Comparison of ENCODE assay signal across 19 mouse cellular contexts in genomic region chr10:87546299-87547234, GRCm38 (mm10). TPM values are rescaled to one million over a fixed set of nuclear protein-coding genes. Genes with fewer than 3 reads are reported as not detected.
DNase-seq lines count a peak whose midpoint lies in the region; ATAC-seq and TF ChIP-seq lines count a peak whose summit lies in the region.
"Had no signal": no experiment of that assay in that cellular context is flagged by ENCODE, and none has a peak within 500 bp of the region (broad histone marks: within the 10 kb centered on the region; RNA-seq: fewer than 3 reads in every experiment).

No protein-coding gene starts in this region.

- no peak overlapping the region for H3K4me2 ChIP-seq in hindbrain, embryonic 14.5 days (replicated peaks)
- H3K4me2 ChIP-seq in hindbrain, embryonic 13.5 days, result no peak overlapping the region
- H3K4me2 ChIP-seq in intestine, postnatal 0 days (replicated peaks; ENCODE audit: low read depth), result peak overlapping the region; percentile 1; the same call in 1 of the 2 replicates
- peak overlapping the region; percentile 37 for H3K4me2 ChIP-seq in liver, postnatal 0 days (ENCODE audit: low read depth, low read length)
- H3K4me2 ChIP-seq: limb, embryonic 12.5 days; midbrain, embryonic 15.5 days had no signal

- no peak for TF ChIP-seq CTCF in intestine, postnatal 0 days (IDR thresholded peaks at IDR 0.05; ENCODE audit: low read depth)
- no peak for TF ChIP-seq CTCF in liver, postnatal 0 days (IDR thresholded peaks at IDR 0.05; ENCODE audit: low read depth)

- WGBS in hindbrain, embryonic 14.5 days, result 37% methylated on average over 19 of the region's 19 CpGs
- 40% methylated on average over 19 of the region's 19 CpGs for WGBS in hindbrain, embryonic 13.5 days
- WGBS in intestine, postnatal 0 days, result 27% methylated on average over 19 of the region's 19 CpGs
- WGBS in liver, postnatal 0 days (ENCODE audit: insufficient replicate concordance), result 54% methylated on average over 19 of the region's 19 CpGs

- H3K27me3 ChIP-seq in hindbrain, embryonic 14.5 days (ENCODE audit: control insufficient read depth, insufficient read depth, low read length), result no peaks in the 10 kb centered on the region
- H3K27me3 ChIP-seq in hindbrain, embryonic 13.5 days, result peaks cover under 1% of the 10 kb centered on the region; the same call in 1 of the 2 replicates
- no peaks in the 10 kb centered on the region for H3K27me3 ChIP-seq in intestine, postnatal 0 days (replicated peaks; ENCODE audit: control insufficient read depth, insufficient read depth, low read length)
- no peaks in the 10 kb centered on the region for H3K27me3 ChIP-seq in liver, postnatal 0 days (ENCODE audit: insufficient read depth, low read length)
- H3K27me3 ChIP-seq: midbrain, embryonic 15.5 days had no signal

- H3K4me3 ChIP-seq in hindbrain, embryonic 14.5 days (replicated peaks; ENCODE audit: low read length), result no peak overlapping the region
- no peak overlapping the region for H3K4me3 ChIP-seq in hindbrain, embryonic 13.5 days
- no peak overlapping the region for H3K4me3 ChIP-seq in intestine, postnatal 0 days (ENCODE audit: low read depth, low read length)
- no peak overlapping the region for H3K4me3 ChIP-seq in liver, postnatal 0 days (ENCODE audit: low read depth, low read length)
- H3K4me3 ChIP-seq: limb, embryonic 12.5 days; midbrain, embryonic 15.5 days had no signal

- H3K27ac ChIP-seq in hindbrain, embryonic 14.5 days, result no peak overlapping the region
- H3K27ac ChIP-seq in hindbrain, embryonic 13.5 days, result no peak overlapping the region
- H3K27ac ChIP-seq in intestine, postnatal 0 days (ENCODE audit: low read depth, low read length), result no peak overlapping the region
- H3K27ac ChIP-seq in liver, postnatal 0 days (ENCODE audit: low read depth), result peak overlapping the region; percentile 55
- H3K27ac ChIP-seq: limb, embryonic 12.5 days; midbrain, embryonic 15.5 days had no signal

- DNase-seq in hindbrain, embryonic 14.5 days (ENCODE audit: low spot score), result no peak
- peak; percentile 57 for DNase-seq in embryo, embryonic 11 days
- DNase-seq in liver, postnatal 0 days, result peak; percentile 70
- DNase-seq in Muller cell, postnatal 12 days (ENCODE audit: inconsistent ontology term), result no peak
- no peak for DNase-seq in cerebellum, postnatal 4 days (ENCODE audit: low spot score in 2 of 2)
- DNase-seq in MN1 (ENCODE audit: low spot score), result no peak
- DNase-seq: cerebellum, adult 11-12 months; gastrocnemius, postnatal 25 days; kidney, adult 2 months; layer of hippocampus, postnatal 36 days; right cerebral cortex, postnatal 25 days had no signal

- H3K9ac ChIP-seq in hindbrain, embryonic 14.5 days, result no peak overlapping the region
- H3K9ac ChIP-seq in hindbrain, embryonic 13.5 days, result no peak overlapping the region
- H3K9ac ChIP-seq in intestine, postnatal 0 days (ENCODE audit: low read depth, low read length), result no peak overlapping the region
- H3K9ac ChIP-seq in liver, postnatal 0 days (replicated peaks), result no peak overlapping the region
- H3K9ac ChIP-seq: limb, embryonic 12.5 days; midbrain, embryonic 15.5 days had no signal

- H3K4me1 ChIP-seq in hindbrain, embryonic 14.5 days (replicated peaks; ENCODE audit: control insufficient read depth, insufficient read depth, low read length), result no peaks in the 10 kb centered on the region
- 0 out of 2 replicates have a peak, but pooled peaks cover 5% of the 10 kb centered on the region for H3K4me1 ChIP-seq in hindbrain, embryonic 13.5 days (replicated peaks)
- H3K4me1 ChIP-seq in intestine, postnatal 0 days (replicated peaks; ENCODE audit: control insufficient read depth, insufficient read depth, low read length), result no peaks in the 10 kb centered on the region
- H3K4me1 ChIP-seq in liver, postnatal 0 days (ENCODE audit: insufficient read depth), result peaks cover 5% of the 10 kb centered on the region; the same call in 1 of the 2 replicates
- H3K4me1 ChIP-seq: midbrain, embryonic 15.5 days had no signal

- TF ChIP-seq EP300 in liver, postnatal 0 days (IDR thresholded peaks at IDR 0.05; ENCODE audit: low read depth), result peak; percentile 29; the same call in 1 of the 2 replicates

- no peaks in the 10 kb centered on the region for H3K36me3 ChIP-seq in hindbrain, embryonic 14.5 days (replicated peaks; ENCODE audit: control insufficient read depth, insufficient read depth)
- H3K36me3 ChIP-seq in hindbrain, embryonic 13.5 days, result no peaks in the 10 kb centered on the region
- no peaks in the 10 kb centered on the region for H3K36me3 ChIP-seq in intestine, postnatal 0 days (ENCODE audit: control insufficient read depth, insufficient read depth)
- H3K36me3 ChIP-seq in liver, postnatal 0 days (replicated peaks; ENCODE audit: insufficient read depth, low read length), result 0 out of 2 replicates have a peak, but pooled peaks cover 2% of the 10 kb centered on the region
- H3K36me3 ChIP-seq: limb, embryonic 12.5 days; midbrain, embryonic 15.5 days had no signal

- peak; percentile 27; the same call in 1 of the 2 replicates for ATAC-seq in hindbrain, embryonic 14.5 days (ENCODE audit: low FRiP score)
- no peak for ATAC-seq in hindbrain, embryonic 13.5 days (ENCODE audit: low FRiP score)
- no peak for ATAC-seq in intestine, postnatal 0 days
- ATAC-seq in liver, postnatal 0 days, result peak; percentile 91
- ATAC-seq: activated CD4-positive, CD25-positive, alpha-beta regulatory T cell, adult 4 months; midbrain, embryonic 15.5 days had no signal

- H3K9me3 ChIP-seq in hindbrain, embryonic 14.5 days (ENCODE audit: control insufficient read depth, low read length), result no peaks in the 10 kb centered on the region
- no peaks in the 10 kb centered on the region for H3K9me3 ChIP-seq in hindbrain, embryonic 13.5 days
- no peaks in the 10 kb centered on the region for H3K9me3 ChIP-seq in intestine, postnatal 0 days (ENCODE audit: control insufficient read depth)
- H3K9me3 ChIP-seq in liver, postnatal 0 days (ENCODE audit: low read length), result no peaks in the 10 kb centered on the region
- H3K9me3 ChIP-seq: limb, embryonic 12.5 days; midbrain, embryonic 15.5 days had no signal

RNA-seq across cellular contexts. Expression of gene Pah, which starts 25.0 kb away (rescaled TPM):
- 0.12 and 0.29 TPM in 2 replicates for polyA plus RNA-seq in hindbrain, embryonic 14.5 days (2014; fragmentation: Nextera tagmentation; extraction: Ambion mirVana)
- not detected in 2 replicates for polyA plus RNA-seq in hindbrain, embryonic 13.5 days (2015; fragmentation: Nextera tagmentation; extraction: Ambion mirVana)
- 0.26 TPM in 1 of 2 replicates, not detected in the other for polyA plus RNA-seq in intestine, postnatal 0 days (2015; fragmentation: Nextera tagmentation; extraction: Ambion mirVana)
- 146 and 162 TPM in 2 replicates for polyA plus RNA-seq in liver, postnatal 0 days (2015; fragmentation: Nextera tagmentation; extraction: Ambion mirVana)
- polyA plus RNA-seq: activated CD4-positive, CD25-positive, alpha-beta regulatory T cell, adult 4 months; heart, embryonic 14.5 days; limb, embryonic 12.5 days; midbrain, embryonic 15.5 days; neural tube, embryonic 14.5 days; urinary bladder, adult 2 months had no signal

RNA-seq across cellular contexts. Expression of gene Ascl1, which starts 53.1 kb away (rescaled TPM):
- 9.3 and 13.5 TPM in 2 replicates for polyA plus RNA-seq in hindbrain, embryonic 14.5 days (2014; fragmentation: Nextera tagmentation; extraction: Ambion mirVana)
- polyA plus RNA-seq in hindbrain, embryonic 13.5 days (2015; fragmentation: Nextera tagmentation; extraction: Ambion mirVana), result 15.1 and 15.7 TPM in 2 replicates
- 3.1 and 3.6 TPM in 2 replicates for polyA plus RNA-seq in intestine, postnatal 0 days (2015; fragmentation: Nextera tagmentation; extraction: Ambion mirVana)
- not detected in 2 replicates for polyA plus RNA-seq in liver, postnatal 0 days (2015; fragmentation: Nextera tagmentation; extraction: Ambion mirVana)
- polyA plus RNA-seq: activated CD4-positive, CD25-positive, alpha-beta regulatory T cell, adult 4 months had no signal

Comparison
In these comparisons a context has a peak if more than half of its experiments do, and no peak if none do; other contexts are left out.
1. ATAC-seq: peak in hindbrain, embryonic 14.5 days (single experiment) and liver, postnatal 0 days (single experiment); none in hindbrain, embryonic 13.5 days (single experiment) and intestine, postnatal 0 days (single experiment).
2. DNase-seq: peak in embryo, embryonic 11 days (single experiment) and liver, postnatal 0 days (single experiment); none in hindbrain, embryonic 14.5 days (single experiment), Muller cell, postnatal 12 days (single experiment), cerebellum, postnatal 4 days (0 of 2) and MN1 (single experiment).
3. H3K4me2 ChIP-seq: peak in intestine, postnatal 0 days (single experiment) and liver, postnatal 0 days (single experiment); none in hindbrain, embryonic 14.5 days (single experiment) and hindbrain, embryonic 13.5 days (single experiment).
4. RNA of gene Pah, which starts 25.0 kb away (polyA plus RNA-seq): 146 to 162 TPM in liver, postnatal 0 days; 0.26 TPM in intestine, postnatal 0 days, 0.12 to 0.29 TPM in hindbrain, embryonic 14.5 days and not detected in hindbrain, embryonic 13.5 days; every median in the first group is over 100 times any median in the second.